Mouse (Mus musculus): ENCODE data around the gene Kntc1. TPM values are rescaled to one million over a fixed set of nuclear protein-coding genes. Genes with fewer than 3 reads are reported as not detected.

Kntc1 gene
- total and polyA plus RNA-seq, 2 experiments from 2014 or later, result 4.1 to 7.1 TPM

GRCm38 (mm10) chr5:123862374-123863350, 113.1 kb downstream of the Kntc1 start:
- WGBS, result 76% methylated on average over 15 of the region's 15 CpGs
- Histone ChIP-seq H3K27me3 (ENCODE audit: insufficient read depth, low read length) (no peaks in the 10 kb centered on the region), H3K4me1 (ENCODE audit: insufficient read depth, low read length) (no peaks in the 10 kb centered on the region), H3K36me3 (ENCODE audit: insufficient read depth, low read length) (no peaks in the 10 kb centered on the region), H3K9ac (replicated peaks; ENCODE audit: low read length) (no peak overlapping the region), H3K4me2 (ENCODE audit: low read depth, low read length) (no peak overlapping the region), H3K9me3 (ENCODE audit: low read length) (no peaks in the 10 kb centered on the region), H3K4me3 (ENCODE audit: low read length) (no peak overlapping the region), H3K27ac (no peak overlapping the region)
- no peak for DNase-seq (ENCODE audit: low spot score)
- no peak for ATAC-seq
- TF ChIP-seq CTCF (IDR thresholded peaks at IDR 0.05; ENCODE audit: low read depth), result no peak

- Histone ChIP-seq H3K27me3 (ENCODE audit: insufficient read depth, low read length) (no peaks in the 10 kb centered on the region), H3K36me3 (ENCODE audit: insufficient read depth, low read length) (no peaks in the 10 kb centered on the region), H3K4me2 (ENCODE audit: low read depth, low read length) (no peak overlapping the region), H3K9me3 (ENCODE audit: low read length) (no peaks in the 10 kb centered on the region), H3K4me3 (ENCODE audit: low read length) (no peak overlapping the region), H3K9ac (replicated peaks; ENCODE audit: low read length) (no peak overlapping the region), H3K27ac (no peak overlapping the region), H3K4me1 (ENCODE audit: insufficient read depth, low read length) (no peaks in the 10 kb centered on the region)
- TF ChIP-seq CTCF (IDR thresholded peaks at IDR 0.05; ENCODE audit: low read depth), result no peak
- ATAC-seq (no peak), DNase-seq (ENCODE audit: low spot score) (no peak)
- WGBS, result 92% methylated on average over 14 of the region's 14 CpGs
Measured at GRCm38 (mm10) chr5:123863934-123864333, 114.4 kb downstream of the Kntc1 start.

- 79% methylated on average over 12 of the region's 12 CpGs for WGBS
- Histone ChIP-seq H3K4me1 (ENCODE audit: insufficient read depth, low read length) (no peaks in the 10 kb centered on the region), H3K27ac (no peak within 1 kb of the TSS), H3K36me3 (ENCODE audit: insufficient read depth, low read length) (no peaks in the 10 kb centered on the region), H3K9ac (replicated peaks; ENCODE audit: low read length) (no peak within 1 kb of the TSS), H3K27me3 (ENCODE audit: insufficient read depth, low read length) (no peaks in the 10 kb centered on the region), H3K9me3 (ENCODE audit: low read length) (no peaks in the 10 kb centered on the region), H3K4me3 (ENCODE audit: low read length) (no peak within 1 kb of the TSS), H3K4me2 (ENCODE audit: low read depth, low read length) (no peak within 1 kb of the TSS)
- no peak for TF ChIP-seq CTCF (IDR thresholded peaks at IDR 0.05; ENCODE audit: low read depth)
- DNase-seq (ENCODE audit: low spot score) (no peak), ATAC-seq (no peak)
Measured at GRCm38 (mm10) chr5:123865365-123865764, 115.8 kb downstream of the Kntc1 start, which contains the start of gene Hcar2. TSS of gene Hcar2 (minus strand) at chr5:123865499.

DNA sequence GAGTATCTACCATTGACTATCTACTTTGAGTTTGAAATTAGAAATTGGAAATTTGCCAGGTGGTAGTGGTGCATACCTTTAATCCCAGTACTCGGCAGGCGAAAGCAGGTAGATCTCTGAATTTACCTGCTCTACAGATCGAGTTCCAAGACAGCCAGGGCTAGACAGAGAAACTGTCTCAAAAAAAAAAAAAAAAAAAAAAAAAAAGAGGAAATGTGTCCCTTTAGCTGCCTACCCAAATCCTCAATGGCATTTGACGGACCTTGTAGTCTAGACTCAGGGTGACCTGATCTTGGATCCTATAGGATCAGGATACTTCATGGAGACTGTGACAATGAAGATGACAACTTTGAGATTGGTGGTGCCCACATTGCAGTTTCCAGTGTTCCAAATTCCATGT, 116.9 kb downstream of the Kntc1 start:
- Histone ChIP-seq H3K4me1 (ENCODE audit: insufficient read depth, low read length) (no peaks in the 10 kb centered on the region), H3K9ac (replicated peaks; ENCODE audit: low read length) (no peak overlapping the region), H3K27me3 (ENCODE audit: insufficient read depth, low read length) (no peaks in the 10 kb centered on the region), H3K4me3 (ENCODE audit: low read length) (no peak overlapping the region), H3K36me3 (ENCODE audit: insufficient read depth, low read length) (no peaks in the 10 kb centered on the region), H3K4me2 (ENCODE audit: low read depth, low read length) (no peak overlapping the region), H3K27ac (no peak overlapping the region), H3K9me3 (ENCODE audit: low read length) (no peaks in the 10 kb centered on the region)
- no peak for TF ChIP-seq CTCF (IDR thresholded peaks at IDR 0.05; ENCODE audit: low read depth)
- DNase-seq (ENCODE audit: low spot score), result no peak
- ATAC-seq, result no peak
- 92% methylated on average over 4 of the region's 4 CpGs for WGBS

- DNase-seq (ENCODE audit: low spot score), result no peak
- Histone ChIP-seq H3K27me3 (ENCODE audit: insufficient read depth, low read length) (no peaks in the 10 kb centered on the region), H3K4me1 (ENCODE audit: insufficient read depth, low read length) (no peaks in the 10 kb centered on the region), H3K9ac (replicated peaks; ENCODE audit: low read length) (no peak overlapping the region), H3K4me3 (ENCODE audit: low read length) (no peak overlapping the region), H3K4me2 (ENCODE audit: low read depth, low read length) (no peak overlapping the region), H3K36me3 (ENCODE audit: insufficient read depth, low read length) (no peaks in the 10 kb centered on the region), H3K9me3 (ENCODE audit: low read length) (no peaks in the 10 kb centered on the region), H3K27ac (no peak overlapping the region)
- TF ChIP-seq CTCF (IDR thresholded peaks at IDR 0.05; ENCODE audit: low read depth), result no peak
- ATAC-seq, result no peak
- 80% methylated on average over 4 of the region's 4 CpGs for WGBS
Measured at GRCm38 (mm10) chr5:123869615-123870014, 120.1 kb downstream of the Kntc1 start.

Other genes with a start within 250 kb of the Kntc1 start
- 2.5 and 4.5 TPM in 2 replicates for gene B3gnt4, start 239.3 kb upstream of the Kntc1 start, total RNA-seq (2014; rRNA removed)
- gene B3gnt4, start 239.3 kb upstream of the Kntc1 start, polyA plus RNA-seq (2015; fragmentation: Nextera tagmentation; extraction: Ambion mirVana), result 0.87 and 1.4 TPM in 2 replicates
- gene Diablo, start 225.5 kb upstream of the Kntc1 start, total RNA-seq (2014; rRNA removed), result 61.3 and 76.7 TPM in 2 replicates
- 89.4 and 99.6 TPM in 2 replicates for gene Diablo, start 225.5 kb upstream of the Kntc1 start, polyA plus RNA-seq (2015; fragmentation: Nextera tagmentation; extraction: Ambion mirVana)
- gene Gm49027, start 224.2 kb upstream of the Kntc1 start, total RNA-seq (2014; rRNA removed), result 0.14 and 0.52 TPM in 2 replicates
- gene Gm49027, start 224.2 kb upstream of the Kntc1 start, polyA plus RNA-seq (2015; fragmentation: Nextera tagmentation; extraction: Ambion mirVana), result 0.39 and 0.68 TPM in 2 replicates
- gene Vps33a, start 176.7 kb upstream of the Kntc1 start, total RNA-seq (2014; rRNA removed), result 46.5 and 55.6 TPM in 2 replicates
- 34.0 and 34.7 TPM in 2 replicates for gene Vps33a, start 176.7 kb upstream of the Kntc1 start, polyA plus RNA-seq (2015; fragmentation: Nextera tagmentation; extraction: Ambion mirVana)
- gene Clip1, start 65.1 kb upstream of the Kntc1 start, total RNA-seq (2014; rRNA removed), result 47.3 and 58.0 TPM in 2 replicates
- 68.6 and 71.6 TPM in 2 replicates for gene Clip1, start 65.1 kb upstream of the Kntc1 start, polyA plus RNA-seq (2015; fragmentation: Nextera tagmentation; extraction: Ambion mirVana)
- gene Zcchc8, start 28.6 kb upstream of the Kntc1 start, total RNA-seq (2014; rRNA removed), result 23.9 and 26.5 TPM in 2 replicates
- 40.0 and 46.8 TPM in 2 replicates for gene Zcchc8, start 28.6 kb upstream of the Kntc1 start, polyA plus RNA-seq (2015; fragmentation: Nextera tagmentation; extraction: Ambion mirVana)
- gene Rsrc2, start 302 bp upstream of the Kntc1 start, total RNA-seq (2014; rRNA removed), result 31.1 and 39.9 TPM in 2 replicates
- gene Rsrc2, start 302 bp upstream of the Kntc1 start, polyA plus RNA-seq (2015; fragmentation: Nextera tagmentation; extraction: Ambion mirVana), result 112 and 136 TPM in 2 replicates
- not detected in 2 replicates for gene Hcar2, start 115.8 kb downstream of the Kntc1 start, total RNA-seq (2014; rRNA removed)
- not detected in 2 replicates for gene Hcar2, start 115.8 kb downstream of the Kntc1 start, polyA plus RNA-seq (2015; fragmentation: Nextera tagmentation; extraction: Ambion mirVana)
- gene Hcar1, start 130.3 kb downstream of the Kntc1 start, total RNA-seq (2014; rRNA removed), result 0.83 and 1.4 TPM in 2 replicates
- 0.63 and 0.88 TPM in 2 replicates for gene Hcar1, start 130.3 kb downstream of the Kntc1 start, polyA plus RNA-seq (2015; fragmentation: Nextera tagmentation; extraction: Ambion mirVana)
- 12.7 and 16.7 TPM in 2 replicates for gene Denr, start 157.5 kb downstream of the Kntc1 start, total RNA-seq (2014; rRNA removed)
- 123 and 136 TPM in 2 replicates for gene Denr, start 157.5 kb downstream of the Kntc1 start, polyA plus RNA-seq (2015; fragmentation: Nextera tagmentation; extraction: Ambion mirVana)
- 0.37 TPM in 1 of 2 replicates, not detected in the other for gene Gm43518, start 177.7 kb downstream of the Kntc1 start, total RNA-seq (2014; rRNA removed)
- gene Gm43518, start 177.7 kb downstream of the Kntc1 start, polyA plus RNA-seq (2015; fragmentation: Nextera tagmentation; extraction: Ambion mirVana), result 2.2 and 3.2 TPM in 2 replicates
- 1.1 and 2.0 TPM in 2 replicates for gene Ccdc62, start 181.0 kb downstream of the Kntc1 start, total RNA-seq (2014; rRNA removed)
- gene Ccdc62, start 181.0 kb downstream of the Kntc1 start, polyA plus RNA-seq (2015; fragmentation: Nextera tagmentation; extraction: Ambion mirVana), result 4.8 and 5.5 TPM in 2 replicates
- 46.9 and 65.5 TPM in 2 replicates for gene Hip1r, start 223.9 kb downstream of the Kntc1 start, total RNA-seq (2014; rRNA removed)
- gene Hip1r, start 223.9 kb downstream of the Kntc1 start, polyA plus RNA-seq (2015; fragmentation: Nextera tagmentation; extraction: Ambion mirVana), result 32.6 and 33.9 TPM in 2 replicates